Mouse (Mus musculus): ENCODE results near the gene Nfia. TPM values are rescaled to one million over a fixed set of nuclear protein-coding genes. Genes with fewer than 3 reads are reported as not detected.

Nfia gene
- polyA plus RNA-seq, 1 experiment from 2014 or later = 33.7 TPM

DNA sequence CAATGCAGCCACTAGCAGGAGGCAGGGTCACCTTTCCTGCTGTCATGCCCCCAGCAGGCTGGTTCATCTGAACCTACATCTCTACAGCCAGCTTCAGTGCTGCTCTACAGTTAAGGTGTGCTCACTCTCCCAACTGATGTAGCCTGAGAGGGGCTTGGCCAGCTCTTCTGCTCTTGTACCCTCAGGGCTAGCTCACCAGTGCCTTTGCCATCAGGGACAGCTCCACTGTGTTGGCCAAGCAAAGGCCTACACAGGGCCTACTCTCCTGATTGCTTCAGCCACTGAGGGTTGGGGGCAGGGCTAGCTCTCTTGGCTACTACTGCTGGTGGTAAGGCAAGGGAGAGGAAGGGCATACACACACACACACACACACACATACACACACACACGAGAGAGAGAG is 2.7 kb upstream of the Nfia start:
- Histone ChIP-seq H3K36me3 (ENCODE audit: control insufficient read depth, insufficient read depth, low read length) (no peaks in the 10 kb centered on the region), H3K9me3 (replicated peaks; ENCODE audit: control insufficient read depth, low read length) (no peaks in the 10 kb centered on the region), H3K9ac (ENCODE audit: low read depth, low read length) (no peak overlapping the region), H3K4me3 (ENCODE audit: low read depth, low read length) (no peak overlapping the region), H3K4me1 (ENCODE audit: control insufficient read depth, insufficient read depth, low read length) (peaks cover 11% of the 10 kb centered on the region), H3K27ac (ENCODE audit: low read depth, low read length) (no peak overlapping the region), H3K27me3 (ENCODE audit: control insufficient read depth, insufficient read depth, low read length) (no peaks in the 10 kb centered on the region), H3K4me2 (no peak overlapping the region)
- no peak for ATAC-seq (replicated peaks; ENCODE audit: insufficient number of reproducible peaks, low FRiP score, low TSS enrichment)
- WGBS (ENCODE audit: insufficient replicate concordance) = no CpG with 5 or more reads among the region's 1 CpGs

DNA sequence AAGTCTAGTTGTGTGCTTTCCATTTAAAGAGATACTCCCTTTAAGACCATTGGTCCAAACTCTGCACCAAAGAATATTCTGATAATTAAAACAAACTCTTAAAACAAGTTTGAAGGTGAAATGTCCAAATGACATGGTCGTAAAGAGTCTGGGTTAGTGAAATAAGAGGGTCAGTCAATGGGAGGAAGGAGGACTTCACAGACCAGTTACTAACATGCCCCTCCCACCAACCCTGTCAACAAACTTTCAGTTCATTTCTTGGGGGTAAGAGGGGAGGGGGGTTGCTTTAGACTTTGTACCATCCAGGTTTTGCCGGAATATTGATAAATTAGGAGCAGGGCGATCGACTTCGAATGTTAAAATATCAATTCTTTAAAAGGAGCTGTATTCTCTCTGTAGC is 1.1 kb upstream of the Nfia start:
- Histone ChIP-seq H3K27ac (ENCODE audit: low read depth, low read length) (peak overlapping the region; percentile 91), H3K36me3 (ENCODE audit: control insufficient read depth, insufficient read depth, low read length) (no peaks in the 10 kb centered on the region), H3K9ac (ENCODE audit: low read depth, low read length) (peak overlapping the region; percentile 67), H3K4me3 (ENCODE audit: low read depth, low read length) (peak overlapping the region; percentile 53), H3K4me1 (ENCODE audit: control insufficient read depth, insufficient read depth, low read length) (peaks cover 16% of the 10 kb centered on the region), H3K9me3 (replicated peaks; ENCODE audit: control insufficient read depth, low read length) (no peaks in the 10 kb centered on the region), H3K27me3 (ENCODE audit: control insufficient read depth, insufficient read depth, low read length) (no peaks in the 10 kb centered on the region), H3K4me2 (peak overlapping the region; percentile 71)
- 5% methylated on average over 5 of the region's 5 CpGs for WGBS (ENCODE audit: insufficient replicate concordance)
- ATAC-seq (replicated peaks; ENCODE audit: insufficient number of reproducible peaks, low FRiP score, low TSS enrichment) = no peak

- H3K27ac ChIP-seq (ENCODE audit: low read depth, low read length) = peak overlapping the region; percentile 91
- H3K4me2 ChIP-seq = peak overlapping the region; percentile 71
- peak overlapping the region; percentile 53 for H3K4me3 ChIP-seq (ENCODE audit: low read depth, low read length)
- H3K9me3 ChIP-seq (replicated peaks; ENCODE audit: control insufficient read depth, low read length) = no peaks in the 10 kb centered on the region
- no peaks in the 10 kb centered on the region for H3K27me3 ChIP-seq (ENCODE audit: control insufficient read depth, insufficient read depth, low read length)
- H3K4me1 ChIP-seq (ENCODE audit: control insufficient read depth, insufficient read depth, low read length) = peaks cover 16% of the 10 kb centered on the region
- 1% methylated on average over 25 of the region's 25 CpGs for WGBS (ENCODE audit: insufficient replicate concordance)
- peak overlapping the region; percentile 67 for H3K9ac ChIP-seq (ENCODE audit: low read depth, low read length)
- H3K36me3 ChIP-seq (ENCODE audit: control insufficient read depth, insufficient read depth, low read length) = no peaks in the 10 kb centered on the region
- ATAC-seq (replicated peaks; ENCODE audit: insufficient number of reproducible peaks, low FRiP score, low TSS enrichment) = peak; percentile 94
These were observed 450 bp upstream of the Nfia start for GRCm38 (mm10) chr4:97772084-97772484.

- Histone ChIP-seq H3K4me1 (ENCODE audit: control insufficient read depth, insufficient read depth, low read length) (peaks cover 16% of the 10 kb centered on the region), H3K27ac (ENCODE audit: low read depth, low read length) (peak overlapping the region; percentile 91), H3K9ac (ENCODE audit: low read depth, low read length) (peak overlapping the region; percentile 58; the same call in 1 of the 2 replicates), H3K9me3 (replicated peaks; ENCODE audit: control insufficient read depth, low read length) (no peaks in the 10 kb centered on the region), H3K4me2 (peak overlapping the region; percentile 71), H3K4me3 (ENCODE audit: low read depth, low read length) (peak overlapping the region; percentile 53), H3K27me3 (ENCODE audit: control insufficient read depth, insufficient read depth, low read length) (no peaks in the 10 kb centered on the region; the same call in 1 of the 2 replicates), H3K36me3 (ENCODE audit: control insufficient read depth, insufficient read depth, low read length) (no peaks in the 10 kb centered on the region)
- ATAC-seq (replicated peaks; ENCODE audit: insufficient number of reproducible peaks, low FRiP score, low TSS enrichment) = peak; percentile 63
- under 1% methylated on average over 14 of the region's 14 CpGs for WGBS (ENCODE audit: insufficient replicate concordance)
These were observed 618 bp downstream of the Nfia start for GRCm38 (mm10) chr4:97773110-97773593.

DNA sequence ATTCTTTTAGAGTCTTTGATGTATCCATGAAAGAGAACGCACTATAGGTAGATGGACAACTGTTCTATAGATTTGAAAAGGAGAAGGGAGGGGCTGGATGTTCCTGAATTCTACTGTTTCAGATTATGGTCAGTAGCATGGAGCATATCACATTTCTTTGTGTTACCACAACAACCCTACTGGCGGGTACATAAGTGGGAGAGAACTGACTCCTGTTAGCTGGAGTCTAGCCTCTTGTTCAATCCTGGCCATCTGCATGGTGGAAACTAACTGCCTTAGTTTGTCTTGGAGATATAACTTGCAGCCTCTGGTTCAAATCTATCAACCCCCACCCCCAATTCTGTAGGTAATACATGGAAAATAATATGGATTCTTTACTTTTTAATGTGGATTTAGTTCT is 1.3 kb downstream of the Nfia start:
- WGBS (ENCODE audit: insufficient replicate concordance) = 57% methylated on average over 2 of the region's 2 CpGs
- H3K27me3 ChIP-seq (ENCODE audit: control insufficient read depth, insufficient read depth, low read length) = no peaks in the 10 kb centered on the region; the same call in 1 of the 2 replicates
- H3K27ac ChIP-seq (ENCODE audit: low read depth, low read length) = peak overlapping the region; percentile 91
- H3K4me3 ChIP-seq (ENCODE audit: low read depth, low read length) = peak overlapping the region; percentile 53; the same call in 1 of the 2 replicates
- peaks cover 16% of the 10 kb centered on the region for H3K4me1 ChIP-seq (ENCODE audit: control insufficient read depth, insufficient read depth, low read length)
- H3K9me3 ChIP-seq (replicated peaks; ENCODE audit: control insufficient read depth, low read length) = no peaks in the 10 kb centered on the region
- H3K9ac ChIP-seq (ENCODE audit: low read depth, low read length) = no peak overlapping the region
- ATAC-seq (replicated peaks; ENCODE audit: insufficient number of reproducible peaks, low FRiP score, low TSS enrichment) = no peak
- H3K4me2 ChIP-seq = peak overlapping the region; percentile 71
- no peaks in the 10 kb centered on the region for H3K36me3 ChIP-seq (ENCODE audit: control insufficient read depth, insufficient read depth, low read length)

DNA sequence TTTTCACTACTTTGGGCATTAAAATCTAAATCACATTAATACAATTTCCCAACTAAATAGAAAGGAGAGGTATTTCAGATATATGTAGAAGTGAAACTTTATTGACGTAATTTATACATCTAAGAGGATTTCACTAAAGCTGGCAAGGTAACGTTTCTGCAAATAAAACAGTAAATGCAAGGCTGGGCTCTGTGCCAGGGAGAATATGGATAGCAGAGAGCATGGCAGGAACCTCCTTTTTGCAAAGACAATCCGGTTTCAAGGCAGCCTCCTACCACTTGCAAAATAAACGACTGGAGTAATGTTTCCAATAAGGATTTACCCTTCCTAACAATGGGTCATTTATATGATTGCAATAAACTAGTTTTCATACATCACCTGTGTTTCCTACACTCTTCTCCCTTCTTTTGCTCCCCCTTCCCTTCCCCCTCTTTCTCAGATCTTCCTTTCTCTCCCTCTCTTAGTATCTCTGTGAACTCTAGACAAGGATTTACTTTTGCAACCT is 2.0 kb downstream of the Nfia start:
- Histone ChIP-seq H3K4me3 (ENCODE audit: low read depth, low read length) (peak overlapping the region; percentile 97), H3K9ac (ENCODE audit: low read depth, low read length) (peak overlapping the region; percentile 2; the same call in 1 of the 2 replicates), H3K4me1 (ENCODE audit: control insufficient read depth, insufficient read depth, low read length) (peaks cover 19% of the 10 kb centered on the region), H3K4me2 (peak overlapping the region; percentile 71), H3K27ac (ENCODE audit: low read depth, low read length) (peak overlapping the region; percentile 81), H3K36me3 (ENCODE audit: control insufficient read depth, insufficient read depth, low read length) (no peaks in the 10 kb centered on the region), H3K9me3 (replicated peaks; ENCODE audit: control insufficient read depth, low read length) (no peaks in the 10 kb centered on the region), H3K27me3 (ENCODE audit: control insufficient read depth, insufficient read depth, low read length) (no peaks in the 10 kb centered on the region; the same call in 1 of the 2 replicates)
- WGBS (ENCODE audit: insufficient replicate concordance) = 18% methylated on average over 4 of the region's 4 CpGs
- no peak for ATAC-seq (replicated peaks; ENCODE audit: insufficient number of reproducible peaks, low FRiP score, low TSS enrichment)

- Histone ChIP-seq H3K27me3 (ENCODE audit: control insufficient read depth, insufficient read depth, low read length) (no peaks in the 10 kb centered on the region; the same call in 1 of the 2 replicates), H3K9me3 (replicated peaks; ENCODE audit: control insufficient read depth, low read length) (no peaks in the 10 kb centered on the region), H3K4me3 (ENCODE audit: low read depth, low read length) (peak overlapping the region; percentile 97), H3K27ac (ENCODE audit: low read depth, low read length) (peak overlapping the region; percentile 81), H3K9ac (ENCODE audit: low read depth, low read length) (peak overlapping the region; percentile 99; the same call in 1 of the 2 replicates), H3K4me2 (peak overlapping the region; percentile 71), H3K36me3 (ENCODE audit: control insufficient read depth, insufficient read depth, low read length) (no peaks in the 10 kb centered on the region), H3K4me1 (ENCODE audit: control insufficient read depth, insufficient read depth, low read length) (peaks cover 21% of the 10 kb centered on the region)
- WGBS (ENCODE audit: insufficient replicate concordance) = 0% methylated on average over 13 of the region's 13 CpGs
- ATAC-seq (replicated peaks; ENCODE audit: insufficient number of reproducible peaks, low FRiP score, low TSS enrichment) = no peak
These were observed 2.5 kb downstream of the Nfia start for GRCm38 (mm10) chr4:97775059-97775458.

DNA sequence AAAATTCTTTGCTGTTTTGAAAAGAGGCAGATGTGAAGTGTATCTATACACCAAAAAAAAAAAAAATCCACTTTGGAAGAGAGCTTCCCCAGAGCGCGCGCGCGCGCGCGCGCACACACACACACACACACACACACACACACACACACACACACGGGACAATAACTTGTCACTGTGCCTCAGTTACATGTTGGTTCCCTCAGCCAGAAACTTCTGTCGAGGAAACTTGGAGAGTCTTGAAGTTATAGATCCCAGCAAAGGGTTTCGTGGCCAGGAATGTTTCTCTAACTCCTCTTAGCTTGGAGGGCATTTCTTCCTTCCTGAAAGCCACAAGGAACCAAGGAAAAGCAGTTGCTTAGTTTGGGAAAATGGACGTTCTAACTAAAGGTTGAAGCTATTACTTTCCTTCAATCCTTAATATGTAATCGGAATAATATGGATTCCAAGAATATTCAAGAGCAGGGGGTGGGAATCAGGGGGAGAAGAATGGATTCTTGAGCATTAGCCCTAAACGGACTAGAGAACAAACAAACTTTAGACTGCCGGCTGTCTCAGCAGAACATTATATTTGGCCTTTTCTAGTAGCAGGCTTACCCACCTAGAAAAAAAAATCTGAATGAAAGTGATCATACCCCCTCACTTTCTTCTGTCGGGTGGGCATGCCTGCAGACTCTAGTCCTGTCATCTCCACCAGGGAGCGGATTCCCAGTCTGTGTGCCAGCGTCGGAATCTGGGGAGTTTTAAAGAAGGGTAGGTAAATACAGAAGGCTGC is 3.1 kb downstream of the Nfia start:
- H3K9me3 ChIP-seq (replicated peaks; ENCODE audit: control insufficient read depth, low read length) = no peaks in the 10 kb centered on the region
- peak overlapping the region; percentile 71 for H3K4me2 ChIP-seq
- H3K27me3 ChIP-seq (ENCODE audit: control insufficient read depth, insufficient read depth, low read length) = no peaks in the 10 kb centered on the region; the same call in 1 of the 2 replicates
- no peak for ATAC-seq (replicated peaks; ENCODE audit: insufficient number of reproducible peaks, low FRiP score, low TSS enrichment)
- H3K4me1 ChIP-seq (ENCODE audit: control insufficient read depth, insufficient read depth, low read length) = peaks cover 21% of the 10 kb centered on the region
- H3K4me3 ChIP-seq (ENCODE audit: low read depth, low read length) = peak overlapping the region; percentile 97
- under 1% methylated on average over 20 of the region's 20 CpGs for WGBS (ENCODE audit: insufficient replicate concordance)
- no peaks in the 10 kb centered on the region for H3K36me3 ChIP-seq (ENCODE audit: control insufficient read depth, insufficient read depth, low read length)
- H3K9ac ChIP-seq (ENCODE audit: low read depth, low read length) = peak overlapping the region; percentile 99
- peak overlapping the region; percentile 81 for H3K27ac ChIP-seq (ENCODE audit: low read depth, low read length)

All from heart, embryonic 11.5 days (tissue).